Mouse (Mus musculus): ENCODE results near the gene Cdhr3. TPM values are rescaled to one million over a fixed set of nuclear protein-coding genes. Genes with fewer than 3 reads are reported as not detected.

Cdhr3 gene
- total and polyA plus RNA-seq, 3 experiments, result 0.09 to 1.3 TPM; not detected in 1

DNA sequence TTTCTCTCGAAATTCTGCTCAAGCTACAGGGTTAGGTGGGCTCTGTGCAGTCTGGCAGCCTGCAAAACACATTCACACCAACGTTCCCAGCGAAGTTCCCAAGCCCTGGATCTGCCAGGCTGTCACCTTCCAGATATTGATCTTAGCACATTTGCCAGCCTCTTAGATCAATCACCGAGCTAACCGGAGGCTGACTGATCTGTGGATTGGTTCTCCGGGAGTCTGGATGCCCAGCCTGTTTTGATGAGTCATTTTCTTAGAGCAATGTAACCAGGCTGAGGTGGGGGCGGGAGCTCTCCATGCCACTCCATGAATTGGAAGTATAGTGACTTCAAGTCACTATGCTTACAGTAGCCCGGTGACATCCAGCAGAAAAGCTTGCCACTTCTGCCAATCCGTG lies 71.5 kb downstream of the Cdhr3 start:
- Histone ChIP-seq H3K79me2 (replicated peaks; ENCODE audit: control insufficient read depth, extremely low read depth, insufficient read depth, poor library complexity, severe bottlenecking) (no peaks in the 10 kb centered on the region), H3K9me3 (replicated peaks; ENCODE audit: low read length) (no peaks in the 10 kb centered on the region), H3K4me3 (replicated peaks in 1 of 3; ENCODE audit: low read depth in 2 of 3, low read length in 2 of 3, poor library complexity in 1 of 3) (no peak overlapping the region), H3K27me3 (replicated peaks) (no peaks in the 10 kb centered on the region), H3K4me1 (ENCODE audit: control insufficient read depth in 1 of 2, insufficient read depth in 2 of 2) (peaks cover 0 to 28% of the 10 kb centered on the region in 2 experiments; a peak in 2 of 4 replicates), H3K36me3 (replicated peaks in 1 of 2; ENCODE audit: control insufficient read depth in 1 of 2, insufficient read depth in 1 of 2, low read length in 1 of 2) (no peaks in the 10 kb centered on the region), H3K9ac (ENCODE audit: insufficient read depth, low read depth) (no peak overlapping the region), H3K4me2 (ENCODE audit: insufficient read depth, low read depth, poor library complexity, severe bottlenecking) (no peak overlapping the region), H3K27ac (ENCODE audit: insufficient read depth, low read depth) (no peak overlapping the region)
- in situ Hi-C loops (cut with MboI; ENCODE audit: low pct_ligation_motif_present, low pct_unique_long_range_greater_than_20kb, low sequenced_read_pairs), result loop anchor here (10.0 kb wide), 1 partner anchor 244 kb away; no protein-coding TSS in a partner anchor
- DNase-seq (ENCODE audit: extremely low read depth), result no peak
- dilution Hi-C loops (cut with MboI; ENCODE audit: extremely low pct_ligation_motif_present, extremely low pct_unique_long_range_greater_than_20kb, low sequenced_read_pairs), result no loop called here
- TF ChIP-seq IRF4 (IDR thresholded peaks at IDR 0.05; ENCODE audit: low read depth, low read length) (no peak), ELF1 (IDR thresholded peaks at IDR 0.05; ENCODE audit: low read depth, low read length) (no peak), UBTF (IDR thresholded peaks at IDR 0.05; ENCODE audit: low read depth, low read length) (no peak), CHD1 (IDR thresholded peaks at IDR 0.05; ENCODE audit: low read depth, low read length) (no peak), RAD21 (IDR thresholded peaks at IDR 0.05; ENCODE audit: low read depth, low read length) (no peak), POLR2AphosphoS2 (IDR thresholded peaks at IDR 0.05; ENCODE audit: low read depth, low read length) (no peak), MXI1 (IDR thresholded peaks at IDR 0.05; ENCODE audit: low read depth, low read length) (no peak), JUND (conservative IDR thresholded peaks at IDR 0.05; ENCODE audit: low read depth, low read length) (no peak), SMC3 (IDR thresholded peaks at IDR 0.05; ENCODE audit: low read depth, low read length) (no peak), ZC3H11A (IDR thresholded peaks at IDR 0.05; ENCODE audit: low read depth, low read length) (no peak), ZMIZ1 (IDR thresholded peaks at IDR 0.05; ENCODE audit: low read depth, low read length) (no peak), MAZ (IDR thresholded peaks at IDR 0.05; ENCODE audit: low read depth, low read length) (no peak), USF2 (conservative IDR thresholded peaks at IDR 0.05; ENCODE audit: low read depth, low read length) (no peak), KAT2A (IDR thresholded peaks at IDR 0.05; ENCODE audit: insufficient replicate concordance, low read length) (no peak), MYC (IDR thresholded peaks at IDR 0.05; ENCODE audit: low read depth, low read length) (no peak), CHD2 (IDR thresholded peaks at IDR 0.05; ENCODE audit: low read length) (no peak), ZKSCAN1 (IDR thresholded peaks at IDR 0.05; ENCODE audit: borderline replicate concordance, low read depth, low read length) (no peak), EP300 (IDR thresholded peaks at IDR 0.05; ENCODE audit: low read length) (no peak), JUN (IDR thresholded peaks at IDR 0.05; ENCODE audit: insufficient read depth, low read depth, low read length) (no peak), HCFC1 (IDR thresholded peaks at IDR 0.05; ENCODE audit: low read depth, low read length) (no peak)

DNA sequence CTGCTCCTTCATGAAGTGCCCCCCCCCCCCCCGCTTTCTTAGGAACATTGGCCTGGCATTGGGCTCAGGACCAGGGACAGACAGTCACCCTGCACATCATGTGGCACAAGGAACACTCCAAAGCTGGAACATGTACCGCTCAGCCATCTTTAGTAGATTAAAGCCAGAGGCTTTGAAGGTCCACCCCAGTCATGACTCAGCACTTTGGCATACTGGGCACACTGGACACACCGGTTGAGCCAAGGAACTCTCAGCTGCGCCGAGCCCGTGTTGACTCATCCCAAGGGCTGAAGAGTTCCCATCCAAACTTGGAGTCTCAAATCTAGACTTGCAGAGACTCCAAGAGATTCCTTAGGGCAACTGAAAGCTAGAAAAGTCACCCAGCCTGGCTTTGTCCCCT lies 72.7 kb downstream of the Cdhr3 start:
- dilution Hi-C loops (cut with MboI; ENCODE audit: extremely low pct_ligation_motif_present, extremely low pct_unique_long_range_greater_than_20kb, low sequenced_read_pairs) (no loop called here), in situ Hi-C loops (cut with MboI; ENCODE audit: low pct_ligation_motif_present, low pct_unique_long_range_greater_than_20kb, low sequenced_read_pairs) (loop anchor here (10.0 kb wide), 1 partner anchor 245 kb away; no protein-coding TSS in a partner anchor)
- Histone ChIP-seq H3K4me1 (ENCODE audit: control insufficient read depth in 1 of 2, insufficient read depth in 2 of 2) (peaks cover 0 to 25% of the 10 kb centered on the region in 2 experiments; a peak in 2 of 4 replicates), H3K4me2 (ENCODE audit: insufficient read depth, low read depth, poor library complexity, severe bottlenecking) (no peak overlapping the region), H3K9ac (ENCODE audit: insufficient read depth, low read depth) (no peak overlapping the region), H3K27ac (ENCODE audit: insufficient read depth, low read depth) (no peak overlapping the region), H3K4me3 (replicated peaks in 1 of 3; ENCODE audit: low read depth in 2 of 3, low read length in 2 of 3, poor library complexity in 1 of 3) (no peak overlapping the region), H3K9me3 (replicated peaks; ENCODE audit: low read length) (no peaks in the 10 kb centered on the region), H3K27me3 (replicated peaks) (no peaks in the 10 kb centered on the region), H3K79me2 (replicated peaks; ENCODE audit: control insufficient read depth, extremely low read depth, insufficient read depth, poor library complexity, severe bottlenecking) (no peaks in the 10 kb centered on the region), H3K36me3 (replicated peaks in 1 of 2; ENCODE audit: control insufficient read depth in 1 of 2, insufficient read depth in 1 of 2, low read length in 1 of 2) (no peaks in the 10 kb centered on the region)
- no peak for DNase-seq (ENCODE audit: extremely low read depth)
- no peak for TF ChIP-seq JUN (IDR thresholded peaks at IDR 0.05; ENCODE audit: insufficient read depth, low read depth, low read length)
- TF ChIP-seq MAFK (IDR thresholded peaks at IDR 0.05; ENCODE audit: insufficient replicate concordance, low read length), result peak; percentile 28; the same call in 1 of the 2 replicates

Measured in CH12.LX (cell line).